Mouse (Mus musculus) adrenal gland, postnatal 36 days (tissue): ENCODE measurements at regions not wholly inside any gene's neighbourhood (a gene's known extent, or its start where the extent isn't known, plus 50 kb on each side); places are given as distances from the start of the nearest gene placed in this dataset.

Experiments
- DNase-seq, 2 experiments: peaks; one replicate each; pipeline ENCODE4 v3.0.0; 2021; ENCODE audit warnings: mixed read lengths in 1 of 2

DNA sequence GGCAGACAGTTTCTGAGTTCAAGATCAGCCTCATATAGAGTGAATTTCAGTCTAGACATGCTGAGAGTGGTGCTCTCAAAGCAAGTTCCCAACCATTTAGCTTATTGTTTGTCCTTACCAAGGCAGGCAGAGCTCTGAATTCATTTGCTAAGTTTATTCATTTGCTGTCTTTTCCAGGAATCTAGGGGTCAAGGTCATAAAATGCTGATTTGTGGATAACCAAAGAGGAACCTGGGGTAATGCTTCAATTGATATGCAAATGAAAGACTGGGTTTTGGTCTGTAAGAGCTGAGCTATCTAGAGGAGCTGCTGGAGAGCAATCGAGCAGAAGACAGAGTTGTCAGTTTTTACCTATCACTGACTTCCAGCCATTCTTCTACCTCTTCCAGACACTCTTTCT, 832.8 kb downstream of the Ryr2 start:
- DNase-seq: no peak

DNA sequence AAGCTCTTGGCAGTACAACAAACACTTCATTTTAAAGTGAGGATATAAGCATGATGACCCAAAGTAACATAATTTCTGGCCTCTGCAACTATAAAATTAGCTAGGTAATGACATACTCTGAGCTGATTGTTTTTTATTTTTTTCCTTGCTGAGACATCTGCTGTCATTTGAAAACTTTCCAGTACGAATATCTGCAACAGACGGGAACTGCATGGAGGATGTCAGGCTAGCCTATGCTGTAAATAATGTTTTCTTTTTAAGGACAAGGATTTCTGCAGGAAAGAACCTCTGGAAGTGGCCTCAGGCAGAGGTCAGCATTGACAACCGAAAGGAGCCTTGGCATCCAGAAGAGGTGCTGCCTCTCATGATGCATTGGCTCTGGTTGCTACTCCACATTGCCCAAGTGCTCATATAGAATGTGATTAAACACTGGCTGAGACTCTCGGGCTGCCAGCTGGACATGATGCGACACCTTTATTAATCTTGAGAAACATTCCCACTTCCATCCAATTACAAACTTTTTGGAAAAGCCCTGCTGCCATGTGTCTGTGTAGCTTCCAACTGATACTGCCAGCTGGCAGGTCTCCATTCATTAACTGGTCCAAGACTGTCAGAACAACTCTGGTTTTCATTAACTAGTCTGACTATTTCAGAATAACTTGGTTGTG, 837.9 kb downstream of the Ryr2 start:
- DNase-seq: no peak

DNA sequence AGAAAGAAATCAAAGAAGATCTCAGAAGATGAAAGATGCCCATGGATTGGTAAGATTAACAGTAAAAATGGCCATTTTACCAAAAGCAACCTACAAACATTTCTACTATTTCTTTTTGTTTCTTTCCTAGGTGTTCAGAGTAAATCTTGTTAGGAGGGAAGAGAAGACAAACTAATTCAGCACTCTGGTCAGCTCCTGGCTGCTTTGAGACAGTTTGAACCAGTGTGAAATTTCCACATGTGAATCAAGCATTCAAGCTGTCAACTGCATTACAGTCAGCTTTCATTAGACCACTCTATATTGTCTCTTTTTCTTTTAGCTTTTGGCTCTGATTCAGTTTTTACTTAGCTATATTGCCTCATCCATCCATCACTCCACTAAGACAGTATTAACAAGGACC, 859.2 kb downstream of the Ryr2 start:
- peak; percentile 0 to 9 for DNase-seq

DNA sequence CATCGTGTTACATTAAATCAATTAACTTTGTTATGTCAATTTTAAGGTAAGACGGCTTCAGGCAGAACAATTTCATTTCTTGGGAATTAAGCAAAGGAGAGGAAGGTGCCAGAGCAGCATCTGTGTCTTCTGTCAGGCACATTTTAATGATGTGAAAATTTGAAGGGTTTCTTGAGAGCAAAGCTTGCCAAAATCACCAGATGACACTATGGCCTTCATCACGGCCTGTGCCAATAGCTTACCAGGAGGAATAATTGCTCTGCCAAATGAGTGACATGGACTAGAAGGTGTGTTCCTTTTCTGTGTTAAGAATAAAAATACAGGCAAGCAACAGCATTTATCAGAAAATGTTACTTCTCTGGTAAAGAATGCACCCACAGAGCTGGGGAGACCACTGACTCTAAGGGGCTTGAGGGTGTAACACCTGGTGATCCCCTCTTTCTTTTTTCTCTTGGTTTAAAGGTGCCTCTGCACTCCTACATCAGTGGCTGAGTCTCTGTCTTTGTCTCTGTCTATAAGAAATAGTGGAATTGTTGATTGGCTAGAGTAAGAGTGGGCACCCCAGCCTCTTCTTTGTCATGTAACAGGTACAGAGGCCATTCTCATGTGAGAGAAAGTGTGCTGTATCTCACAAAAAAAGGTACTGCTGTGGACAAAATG, 856.2 kb upstream of the Chrm3 start:
- DNase-seq: no peak

DNA sequence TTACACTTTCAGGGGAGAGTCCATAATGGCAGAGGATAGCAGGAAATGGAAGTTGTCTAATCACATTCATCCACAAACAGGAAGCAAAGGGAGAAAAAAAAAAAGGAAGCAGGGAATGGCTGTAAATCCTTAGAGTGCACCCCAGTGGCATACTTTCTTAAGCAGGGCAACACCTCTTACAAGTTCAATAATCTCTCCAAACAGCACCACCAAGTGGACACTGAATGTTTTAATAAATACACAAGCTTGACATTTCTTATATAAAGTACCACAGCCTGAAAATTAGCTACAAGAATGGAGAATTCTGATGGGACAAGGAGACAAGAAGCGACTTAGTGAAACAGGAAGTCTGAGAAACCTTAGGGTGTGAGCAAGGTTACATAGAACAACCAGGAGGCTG, 849.5 kb upstream of the Chrm3 start:
- no peak for DNase-seq

DNA sequence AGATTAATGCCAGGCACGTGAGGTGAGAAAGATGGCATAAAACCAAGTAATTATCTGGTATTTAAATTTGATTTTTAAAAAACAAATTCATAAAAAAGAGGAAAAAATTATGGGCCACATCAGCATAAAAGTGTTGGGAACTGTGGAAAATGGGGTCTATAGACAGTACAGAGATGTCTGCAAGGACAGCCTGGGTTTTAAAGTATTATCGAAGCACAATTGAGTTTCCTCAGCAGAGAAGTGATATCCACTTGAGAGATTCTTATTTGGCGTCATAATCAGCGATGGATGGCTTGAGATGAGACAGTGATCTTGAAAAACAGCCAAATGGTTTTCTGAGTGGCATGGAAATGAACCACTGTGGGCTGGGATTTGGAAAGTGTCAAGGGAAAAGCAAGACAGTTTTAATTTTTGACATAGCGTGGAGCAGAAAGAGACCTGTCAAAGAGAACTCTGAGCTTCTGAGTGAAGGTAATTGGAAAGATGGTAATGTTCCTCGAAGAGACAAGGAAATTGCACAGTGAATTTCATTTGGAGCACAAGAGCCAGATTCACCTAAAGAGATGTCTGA, 844.7 kb upstream of the Chrm3 start:
- DNase-seq: no peak

DNA sequence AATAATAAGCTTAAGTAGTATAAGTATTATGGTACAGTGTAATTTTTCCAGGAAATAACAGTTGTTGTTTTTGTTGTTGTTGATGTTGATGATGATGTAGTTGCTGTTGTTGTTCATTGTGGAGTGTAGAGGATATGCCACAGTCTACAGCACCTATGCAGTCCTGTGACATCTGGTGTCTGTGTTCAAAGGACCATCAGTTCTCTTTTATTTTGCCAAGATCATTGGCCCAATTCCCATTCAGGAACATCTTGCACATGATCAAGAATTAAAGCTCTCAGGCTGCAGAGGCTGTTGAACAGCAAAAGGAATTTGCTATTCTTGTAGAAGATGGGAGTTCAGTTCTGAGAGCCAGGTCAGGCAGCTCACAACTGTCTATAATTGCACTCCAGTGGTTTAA, 841.3 kb upstream of the Chrm3 start:
- no peak for DNase-seq

DNA sequence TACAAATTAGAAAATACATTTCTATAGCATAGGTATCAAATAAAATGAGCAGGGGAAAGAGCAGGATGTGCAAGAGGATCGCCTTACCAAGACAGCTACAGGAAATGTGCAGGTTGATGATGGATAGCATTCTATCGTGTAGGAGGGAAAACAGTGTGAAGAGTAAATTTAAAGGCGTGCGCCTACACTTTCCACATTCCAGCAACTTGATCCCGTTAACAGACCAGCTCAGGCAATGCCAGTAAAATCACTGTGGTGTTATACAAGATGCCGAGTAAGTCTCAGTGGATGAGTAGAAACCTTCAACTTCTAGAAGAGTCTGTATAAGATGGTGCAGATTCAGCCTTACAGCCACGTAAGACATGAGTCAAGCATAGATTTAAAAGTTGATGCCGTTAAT, 831.8 kb upstream of the Chrm3 start:
- no peak for DNase-seq

DNA sequence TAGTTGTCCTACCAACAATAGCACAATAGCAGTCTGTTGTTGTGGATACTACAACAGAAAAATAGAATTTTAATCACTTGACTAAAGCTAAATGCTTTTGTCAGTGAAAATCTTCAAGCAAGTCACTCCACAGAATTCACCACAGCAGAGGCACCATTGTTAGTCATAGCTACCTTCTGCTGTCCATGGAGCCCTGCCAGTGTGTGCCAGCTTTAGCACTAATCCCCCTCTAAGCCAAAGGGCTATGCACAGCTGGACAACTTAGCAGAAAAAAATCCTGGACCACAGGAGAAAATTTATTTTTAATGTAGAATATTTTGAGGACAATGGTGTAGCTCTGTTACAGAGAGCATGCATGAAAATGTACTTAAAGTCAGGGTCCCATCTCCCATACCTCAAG, 820.5 kb upstream of the Chrm3 start:
- no peak for DNase-seq

DNA sequence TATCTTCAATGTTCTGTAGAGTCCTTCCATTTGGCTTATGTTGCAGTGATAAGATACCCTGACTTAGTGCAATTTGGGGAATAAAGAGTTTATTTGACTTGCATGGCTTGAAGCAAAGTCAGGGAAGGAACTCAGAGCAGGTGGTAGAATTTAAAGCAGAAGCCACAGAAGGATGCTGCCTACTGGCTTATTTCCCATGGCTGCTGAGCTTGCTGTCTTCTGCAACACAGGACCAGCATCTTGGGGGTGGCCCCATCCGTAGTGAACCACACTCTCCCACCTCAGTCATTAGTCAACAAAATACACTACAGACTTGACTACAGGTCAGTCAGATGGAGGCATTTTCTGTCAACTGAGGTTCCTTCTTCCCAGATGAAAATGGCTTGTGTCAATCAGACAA, 819.7 kb upstream of the Chrm3 start:
- no peak for DNase-seq

DNA sequence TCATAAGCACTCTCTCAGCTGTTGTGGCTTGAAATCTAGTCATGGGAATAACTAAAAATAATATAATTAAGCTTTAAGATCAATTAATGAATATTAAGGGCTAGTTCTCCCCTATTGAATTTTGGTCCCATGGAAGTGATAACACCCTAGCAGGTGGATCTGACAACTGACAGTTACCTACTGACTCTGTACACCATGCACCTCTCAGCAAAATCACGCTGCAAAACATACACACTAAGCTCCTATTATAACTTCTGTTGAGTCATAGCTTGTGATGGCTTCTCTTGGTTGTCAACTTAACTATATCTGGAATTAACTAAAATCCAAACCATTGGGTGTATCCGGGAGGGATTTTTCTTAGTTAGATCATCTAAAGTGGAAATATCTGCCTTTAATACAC, 817.9 kb upstream of the Chrm3 start:
- no peak for DNase-seq

DNA sequence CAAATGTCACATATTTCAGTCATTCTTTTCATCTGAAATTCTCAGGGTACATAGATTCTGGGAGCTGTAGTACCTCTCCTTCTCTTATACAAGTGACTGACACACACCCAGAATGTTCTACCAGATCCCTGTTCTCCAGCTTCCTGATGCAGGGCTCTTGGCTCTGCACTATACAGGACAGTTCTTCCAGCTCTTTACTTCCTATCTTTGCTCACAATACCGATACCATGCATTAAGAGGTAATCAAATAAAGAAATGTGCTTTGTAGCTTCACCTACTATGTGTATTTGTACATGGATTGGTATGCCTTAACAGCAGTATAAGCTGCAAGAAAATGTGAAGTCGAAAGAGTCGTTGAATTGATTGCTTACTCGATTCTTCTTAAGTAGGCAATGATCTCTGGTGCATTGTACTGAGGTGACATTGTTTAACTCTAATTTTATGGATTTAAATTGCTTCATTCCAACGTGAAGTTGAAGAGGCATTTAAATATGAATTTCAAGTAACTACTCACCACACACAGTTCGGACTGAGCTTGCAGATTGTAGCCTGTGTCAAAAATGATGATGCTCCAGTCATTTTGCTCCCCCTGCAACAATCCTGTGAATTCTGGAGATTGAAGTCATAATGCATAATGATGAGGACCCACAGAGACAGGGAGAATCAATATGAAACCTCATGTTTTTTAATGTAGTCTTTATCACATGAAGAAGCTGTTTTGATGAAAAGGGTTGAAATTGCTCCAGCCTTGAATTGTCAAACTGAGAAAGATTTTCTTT, 817.2 kb upstream of the Chrm3 start:
- DNase-seq: no peak

DNA sequence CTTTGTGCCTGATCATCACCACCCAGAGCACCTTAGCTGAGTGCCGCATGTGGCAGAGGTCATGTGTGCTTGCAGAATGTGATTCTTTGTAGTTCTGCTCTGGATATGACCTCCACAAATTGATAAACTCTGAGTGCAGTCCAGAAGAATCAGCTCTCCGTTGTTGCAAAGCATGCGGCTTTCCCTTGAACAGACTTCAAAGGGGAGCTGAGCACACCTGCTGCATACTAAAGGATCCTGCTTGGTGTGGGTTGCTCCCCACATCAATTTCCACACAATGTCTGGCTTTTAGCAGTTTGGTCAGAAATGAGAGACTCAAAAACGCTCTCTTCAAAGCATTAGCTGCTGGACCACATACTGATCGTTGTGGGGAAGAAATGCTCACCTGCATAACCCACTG, 806.5 kb upstream of the Chrm3 start:
- DNase-seq: no peak

DNA sequence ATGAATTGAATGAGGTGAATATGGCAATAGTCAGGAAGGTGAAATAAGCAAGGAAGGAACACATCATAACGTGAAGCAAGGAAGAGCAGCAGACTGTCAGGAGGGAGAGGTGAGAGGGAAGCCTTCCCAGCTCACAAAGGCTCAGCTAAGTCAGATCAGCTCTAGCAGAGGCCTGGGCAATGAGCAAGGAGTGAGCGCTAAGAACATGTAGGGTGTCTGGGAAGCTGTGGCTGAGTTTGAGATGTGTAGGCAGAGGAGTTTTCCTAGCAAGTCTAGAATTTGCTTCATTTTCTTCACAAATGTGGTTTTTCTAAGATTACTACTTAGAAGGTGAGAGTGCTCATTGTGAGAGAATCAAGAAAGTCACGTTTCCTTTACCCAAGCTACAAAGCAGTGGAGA, 803.5 kb upstream of the Chrm3 start:
- no peak for DNase-seq

DNA sequence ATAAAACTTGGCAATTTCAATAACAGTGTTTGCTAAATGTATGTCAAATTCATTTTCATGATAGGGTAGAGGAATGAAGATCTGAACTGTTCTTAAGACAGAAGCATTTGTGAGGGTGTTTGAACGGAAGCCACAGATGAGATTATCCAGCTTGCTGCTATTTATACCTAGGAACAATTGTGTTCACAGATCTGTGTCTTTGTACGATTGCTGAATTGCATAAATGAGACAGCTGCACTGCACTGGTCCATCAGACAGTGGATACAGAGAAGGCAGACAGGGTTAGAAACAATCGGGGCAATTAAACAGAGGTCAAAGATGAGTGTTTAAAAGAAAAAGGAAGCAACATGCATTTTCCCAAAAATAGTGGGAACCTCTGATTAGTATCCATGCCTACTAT, 786.6 kb upstream of the Chrm3 start:
- DNase-seq: no peak

DNA sequence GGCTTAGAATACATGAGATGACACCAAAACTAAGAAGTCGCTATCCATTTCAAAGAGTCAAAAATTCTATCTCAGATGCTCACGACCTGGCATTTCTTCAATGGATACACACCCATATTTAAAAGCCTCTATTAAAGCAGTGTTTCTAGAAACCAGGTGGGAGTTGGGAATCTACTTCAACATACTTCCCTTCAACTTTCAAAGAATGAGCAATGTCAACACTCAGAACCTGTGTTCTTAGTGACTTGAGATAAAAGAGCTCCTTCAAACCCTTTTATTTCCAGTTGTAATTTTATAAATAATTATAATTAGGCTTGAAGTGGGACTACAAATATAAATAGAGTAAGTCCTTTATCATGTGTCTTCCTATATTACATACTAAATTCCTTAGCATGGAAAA, 747.0 kb upstream of the Chrm3 start:
- DNase-seq: no peak

DNA sequence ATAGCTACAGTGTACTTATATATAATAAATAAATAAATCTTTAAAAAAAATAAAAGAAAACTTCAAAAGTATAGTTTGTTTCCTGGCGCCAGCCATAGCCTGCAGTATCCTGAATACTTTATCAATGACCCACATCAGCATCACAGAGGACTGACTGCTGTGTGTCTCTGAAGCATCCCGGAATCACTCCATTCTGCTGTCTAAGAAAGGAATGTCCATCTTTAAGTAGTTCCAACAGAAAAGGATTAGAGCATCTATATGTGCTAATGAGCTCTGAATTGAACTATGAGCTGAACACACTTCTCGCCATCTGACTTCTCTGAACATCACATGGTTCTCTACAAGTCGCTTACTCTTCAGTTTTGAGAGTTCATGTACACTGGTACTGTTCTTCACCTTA, 745.8 kb upstream of the Chrm3 start:
- DNase-seq: no peak

DNA sequence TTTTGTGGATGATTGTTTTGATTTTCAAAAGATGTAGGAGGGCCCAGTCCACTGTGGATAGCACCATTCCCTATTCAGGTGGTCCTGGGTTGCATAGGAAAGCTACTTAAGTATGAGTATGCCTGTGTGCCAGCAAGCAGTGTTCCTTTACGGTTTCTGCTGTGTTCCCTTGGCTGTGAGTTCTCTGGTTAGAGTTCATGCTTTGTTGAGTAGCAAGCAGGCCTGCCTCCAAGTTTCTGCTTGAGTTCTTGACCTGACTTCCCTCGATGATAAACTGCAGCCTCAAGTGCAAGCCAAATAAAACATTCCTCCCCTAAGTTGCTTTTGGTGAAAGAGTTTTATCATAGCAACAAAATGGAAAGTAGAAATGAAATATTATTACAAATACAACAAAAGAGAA, 744.9 kb upstream of the Chrm3 start:
- DNase-seq: peak; percentile 36 to 46

DNA sequence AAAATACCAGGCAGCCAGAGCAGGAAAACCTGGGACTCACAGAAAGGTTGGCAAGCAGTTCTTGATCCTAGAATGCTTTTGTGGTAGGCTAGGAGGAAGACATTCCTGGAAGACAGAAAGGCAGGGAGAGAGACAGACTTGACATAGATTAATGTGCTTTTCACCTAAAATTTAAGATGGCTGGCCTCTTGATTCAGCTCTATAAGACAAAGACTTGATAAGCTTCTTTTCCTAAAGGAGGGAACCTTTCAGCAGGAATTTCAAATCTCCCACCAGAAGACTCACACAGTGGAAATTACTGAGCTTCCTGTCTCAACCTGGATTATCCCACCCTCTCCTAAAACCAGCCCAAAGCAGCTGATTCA, 738.9 kb upstream of the Chrm3 start:
- peak in 1 of 2 experiments; percentile 1 for DNase-seq

DNA sequence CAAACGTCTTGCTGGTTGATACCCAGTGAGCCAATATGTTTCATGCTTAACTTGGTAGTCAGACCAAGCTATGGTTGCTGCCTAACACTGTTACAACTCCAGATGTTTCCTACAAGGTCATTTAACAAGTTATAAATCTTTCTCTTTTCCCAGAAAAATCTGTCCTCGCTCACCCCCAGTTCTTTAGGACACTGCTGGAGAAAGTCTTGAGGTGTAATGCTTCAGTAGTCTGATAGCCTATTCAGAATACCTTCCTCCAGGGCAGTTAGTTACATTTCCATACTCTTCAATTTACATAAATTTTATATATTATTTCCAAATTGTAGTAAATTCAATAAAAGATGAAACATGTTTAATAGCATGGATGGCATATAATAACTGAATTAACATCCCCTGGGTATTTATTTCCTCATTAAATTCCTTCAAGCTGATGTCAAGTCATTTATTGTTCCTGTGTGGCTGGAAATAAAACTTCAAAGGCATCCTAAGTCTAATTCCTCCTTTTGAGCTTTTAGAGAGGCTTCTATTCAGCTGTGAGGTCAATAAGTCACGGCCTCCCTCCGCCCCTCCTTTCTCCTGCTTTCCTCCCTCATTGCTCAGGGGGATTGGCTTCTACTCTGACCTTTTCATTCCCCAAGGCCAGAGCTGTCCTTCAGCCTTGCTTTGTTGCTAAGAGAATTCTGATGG, 738.4 kb upstream of the Chrm3 start:
- DNase-seq: peak; percentile 69 to 76

DNA sequence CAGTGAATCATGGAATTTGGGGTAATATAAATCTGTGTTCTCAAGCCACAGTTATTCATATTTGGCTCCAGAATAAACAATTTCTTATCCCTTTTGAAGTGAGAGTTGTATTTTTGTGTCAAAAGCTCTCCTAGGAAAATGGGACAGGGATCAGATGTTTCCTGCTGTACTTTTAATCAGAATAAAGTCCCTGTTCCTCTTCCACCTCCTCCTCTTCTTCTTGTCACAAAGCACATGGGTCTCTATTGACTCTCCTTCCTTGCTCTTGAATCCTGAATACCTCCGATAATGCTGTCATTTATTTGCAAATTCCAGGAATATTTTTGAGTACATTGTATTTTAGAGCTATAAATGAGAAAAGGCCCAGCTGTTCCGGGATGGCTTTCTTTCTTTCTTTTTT, 732.3 kb upstream of the Chrm3 start:
- DNase-seq: no peak
